Mouse (Mus musculus): ENCODE measurements at regions not wholly inside any gene's neighbourhood (a gene's known extent, or its start where the extent isn't known, plus 50 kb on each side); places are given as distances from the start of the nearest gene placed in this dataset.

- Histone ChIP-seq H3K4me3 (ENCODE audit: insufficient read depth in 1 of 2, low read depth in 1 of 2, low read length in 2 of 2, poor library complexity in 1 of 2, severe bottlenecking in 1 of 2) (no peak overlapping the region), H3K9me3 (ENCODE audit: control insufficient read depth, insufficient read depth, low read depth, low read length) (no peaks in the 10 kb centered on the region), H3K9ac (ENCODE audit: insufficient read depth, low read depth, low read length, poor library complexity, severe bottlenecking) (no peak overlapping the region), H3K27ac (ENCODE audit: insufficient read depth, low read depth, low read length, poor library complexity, severe bottlenecking) (no peak overlapping the region), H3K36me3 (ENCODE audit: control insufficient read depth, insufficient read depth, low read length, poor library complexity, severe bottlenecking) (no peaks in the 10 kb centered on the region), H3K4me1 (ENCODE audit: control insufficient read depth in 2 of 2, insufficient read depth in 2 of 2, low read length in 2 of 2, poor library complexity in 1 of 2) (no peaks in the 10 kb centered on the region)
- TF ChIP-seq CHD2 (IDR thresholded peaks at IDR 0.05; ENCODE audit: low read depth, low read length) (no peak), MAFK (IDR thresholded peaks at IDR 0.05; ENCODE audit: insufficient read depth, low read depth, low read length) (no peak), HCFC1 (IDR thresholded peaks at IDR 0.05; ENCODE audit: borderline replicate concordance, insufficient read depth, low read length) (no peak), ZC3H11A (IDR thresholded peaks at IDR 0.05; ENCODE audit: borderline replicate concordance, low read depth, low read length) (no peak), ZNF384 (IDR thresholded peaks at IDR 0.05; ENCODE audit: low read depth, low read length) (no peak)
- in situ Hi-C loops (cut with MboI; ENCODE audit: low sequenced_read_pairs in 2 of 2, unreplicated experiment in 2 of 2), result loop anchor here (10.0 to 25.0 kb wide), 2 partner anchors 218 to 226 kb away; no protein-coding TSS in a partner anchor
- DNase-seq (ENCODE audit: low read depth, low spot score), result no peak
These were observed 83.5 kb upstream of the Parp11 start for GRCm38 (mm10) chr6:127362966-127363752.

GRCm38 (mm10) chr6:127363871-127364590 is 82.6 kb upstream of the Parp11 start:
- Histone ChIP-seq H3K36me3 (ENCODE audit: control insufficient read depth, insufficient read depth, low read length, poor library complexity, severe bottlenecking) (no peaks in the 10 kb centered on the region), H3K4me1 (ENCODE audit: control insufficient read depth in 2 of 2, insufficient read depth in 2 of 2, low read length in 2 of 2, poor library complexity in 1 of 2) (no peaks in the 10 kb centered on the region), H3K4me3 (ENCODE audit: insufficient read depth in 1 of 2, low read depth in 1 of 2, low read length in 2 of 2, poor library complexity in 1 of 2, severe bottlenecking in 1 of 2) (no peak overlapping the region), H3K27ac (ENCODE audit: insufficient read depth, low read depth, low read length, poor library complexity, severe bottlenecking) (no peak overlapping the region), H3K9ac (ENCODE audit: insufficient read depth, low read depth, low read length, poor library complexity, severe bottlenecking) (no peak overlapping the region), H3K9me3 (ENCODE audit: control insufficient read depth, insufficient read depth, low read depth, low read length) (no peaks in the 10 kb centered on the region)
- DNase-seq (ENCODE audit: low read depth, low spot score), result no peak
- TF ChIP-seq CHD2 (IDR thresholded peaks at IDR 0.05; ENCODE audit: low read depth, low read length), result no peak
- no peak for TF ChIP-seq HCFC1 (IDR thresholded peaks at IDR 0.05; ENCODE audit: borderline replicate concordance, insufficient read depth, low read length)
- TF ChIP-seq ZC3H11A (IDR thresholded peaks at IDR 0.05; ENCODE audit: borderline replicate concordance, low read depth, low read length), result no peak
- no peak for TF ChIP-seq ZNF384 (IDR thresholded peaks at IDR 0.05; ENCODE audit: low read depth, low read length)
- no peak for TF ChIP-seq MAFK (IDR thresholded peaks at IDR 0.05; ENCODE audit: insufficient read depth, low read depth, low read length)
- in situ Hi-C loops (cut with MboI; ENCODE audit: low sequenced_read_pairs in 2 of 2, unreplicated experiment in 2 of 2), result loop anchor here (10.0 to 25.0 kb wide), 2 partner anchors 219 to 227 kb away; no protein-coding TSS in a partner anchor

GRCm38 (mm10) chr6:127364591-127365187 is 82.0 kb upstream of the Parp11 start:
- H3K4me3 ChIP-seq (ENCODE audit: insufficient read depth in 1 of 2, low read depth in 1 of 2, low read length in 2 of 2, poor library complexity in 1 of 2, severe bottlenecking in 1 of 2), result no peak overlapping the region
- in situ Hi-C loops (cut with MboI; ENCODE audit: low sequenced_read_pairs in 2 of 2, unreplicated experiment in 2 of 2), result loop anchor here (10.0 to 25.0 kb wide), 2 partner anchors 220 to 227 kb away; no protein-coding TSS in a partner anchor
- H3K27ac ChIP-seq (ENCODE audit: insufficient read depth, low read depth, low read length, poor library complexity, severe bottlenecking), result no peak overlapping the region
- no peaks in the 10 kb centered on the region for H3K4me1 ChIP-seq (ENCODE audit: control insufficient read depth in 2 of 2, insufficient read depth in 2 of 2, low read length in 2 of 2, poor library complexity in 1 of 2)
- H3K36me3 ChIP-seq (ENCODE audit: control insufficient read depth, insufficient read depth, low read length, poor library complexity, severe bottlenecking), result no peaks in the 10 kb centered on the region
- DNase-seq (ENCODE audit: low read depth, low spot score), result no peak
- H3K9ac ChIP-seq (ENCODE audit: insufficient read depth, low read depth, low read length, poor library complexity, severe bottlenecking), result no peak overlapping the region
- H3K9me3 ChIP-seq (ENCODE audit: control insufficient read depth, insufficient read depth, low read depth, low read length), result no peaks in the 10 kb centered on the region
- TF ChIP-seq MAFK (IDR thresholded peaks at IDR 0.05; ENCODE audit: insufficient read depth, low read depth, low read length), result no peak
- no peak for TF ChIP-seq CHD2 (IDR thresholded peaks at IDR 0.05; ENCODE audit: low read depth, low read length)
- TF ChIP-seq ZC3H11A (IDR thresholded peaks at IDR 0.05; ENCODE audit: borderline replicate concordance, low read depth, low read length), result no peak
- no peak for TF ChIP-seq ZNF384 (IDR thresholded peaks at IDR 0.05; ENCODE audit: low read depth, low read length)
- no peak for TF ChIP-seq HCFC1 (IDR thresholded peaks at IDR 0.05; ENCODE audit: borderline replicate concordance, insufficient read depth, low read length)

GRCm38 (mm10) chr6:127365246-127365645 is 81.4 kb upstream of the Parp11 start:
- Histone ChIP-seq H3K9me3 (ENCODE audit: control insufficient read depth, insufficient read depth, low read depth, low read length) (no peaks in the 10 kb centered on the region), H3K36me3 (ENCODE audit: control insufficient read depth, insufficient read depth, low read length, poor library complexity, severe bottlenecking) (no peaks in the 10 kb centered on the region), H3K4me3 (ENCODE audit: insufficient read depth in 1 of 2, low read depth in 1 of 2, low read length in 2 of 2, poor library complexity in 1 of 2, severe bottlenecking in 1 of 2) (no peak overlapping the region), H3K27ac (ENCODE audit: insufficient read depth, low read depth, low read length, poor library complexity, severe bottlenecking) (no peak overlapping the region), H3K9ac (ENCODE audit: insufficient read depth, low read depth, low read length, poor library complexity, severe bottlenecking) (no peak overlapping the region), H3K4me1 (ENCODE audit: control insufficient read depth in 2 of 2, insufficient read depth in 2 of 2, low read length in 2 of 2, poor library complexity in 1 of 2) (no peaks in the 10 kb centered on the region)
- in situ Hi-C loops (cut with MboI; ENCODE audit: low sequenced_read_pairs in 2 of 2, unreplicated experiment in 2 of 2), result loop anchor here (10.0 to 25.0 kb wide), 2 partner anchors 220 to 228 kb away; no protein-coding TSS in a partner anchor
- no peak for DNase-seq (ENCODE audit: low read depth, low spot score)
- TF ChIP-seq ZC3H11A (IDR thresholded peaks at IDR 0.05; ENCODE audit: borderline replicate concordance, low read depth, low read length) (no peak), ZNF384 (IDR thresholded peaks at IDR 0.05; ENCODE audit: low read depth, low read length) (no peak), HCFC1 (IDR thresholded peaks at IDR 0.05; ENCODE audit: borderline replicate concordance, insufficient read depth, low read length) (no peak), CHD2 (IDR thresholded peaks at IDR 0.05; ENCODE audit: low read depth, low read length) (no peak), MAFK (IDR thresholded peaks at IDR 0.05; ENCODE audit: insufficient read depth, low read depth, low read length) (no peak)

Data from ES-E14 (cell line).